Comparison of ENCODE assay signal across 12 mouse cellular contexts in the genomic region with DNA sequence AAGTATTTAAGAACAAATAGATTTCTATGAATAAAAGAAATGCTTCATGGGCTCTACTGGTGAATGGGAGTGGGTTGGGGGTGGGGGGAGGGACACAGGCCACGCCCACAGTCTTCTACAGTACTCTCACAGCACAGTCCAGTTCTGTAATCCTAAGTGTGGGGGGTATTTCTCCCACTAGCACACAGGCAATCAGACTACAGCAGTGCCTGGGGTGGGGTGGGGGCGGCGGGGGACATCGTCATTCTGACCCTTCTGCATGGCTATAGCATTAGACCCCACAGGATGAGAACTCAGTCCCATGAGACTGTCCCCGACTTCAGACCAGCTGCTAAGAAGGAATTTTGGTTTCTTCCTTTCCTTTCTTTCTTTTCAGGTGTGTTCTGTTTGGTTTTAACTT. TPM values are rescaled to one million over a fixed set of nuclear protein-coding genes. Genes with fewer than 3 reads are reported as not detected.
A peak's percentile ranks its signal among the peaks of the same experiment; 100 is the strongest.
DNase-seq lines count a peak whose midpoint lies in the region; ATAC-seq and TF ChIP-seq lines count a peak whose summit lies in the region.
"Had no signal": no experiment of that assay in that cellular context is flagged by ENCODE, and none has a peak within 500 bp of the region (broad histone marks: within the 10 kb centered on the region; RNA-seq: fewer than 3 reads in every experiment).

No protein-coding gene starts in this region.

- H3K9me3 ChIP-seq in heart, embryonic 12.5 days (replicated peaks) = no peaks in the 10 kb centered on the region
- no peaks in the 10 kb centered on the region for H3K9me3 ChIP-seq in CH12.LX (replicated peaks; ENCODE audit: low read length)
- no peaks in the 10 kb centered on the region for H3K9me3 ChIP-seq in embryonic facial prominence, embryonic 15.5 days (replicated peaks)
- no peaks in the 10 kb centered on the region for H3K9me3 ChIP-seq in midbrain, embryonic 15.5 days
- H3K9me3 ChIP-seq: G1E; intestine, embryonic 15.5 days; kidney, embryonic 15.5 days had no signal

- no peaks in the 10 kb centered on the region for H3K36me3 ChIP-seq in heart, embryonic 12.5 days
- peaks cover 0 to 15% of the 10 kb centered on the region in 2 experiments for H3K36me3 ChIP-seq in CH12.LX (replicated peaks in 1 of 2; ENCODE audit: control insufficient read depth in 1 of 2, insufficient read depth in 1 of 2, low read length in 1 of 2)
- no peaks in the 10 kb centered on the region for H3K36me3 ChIP-seq in embryonic facial prominence, embryonic 15.5 days
- no peaks in the 10 kb centered on the region for H3K36me3 ChIP-seq in midbrain, embryonic 15.5 days (replicated peaks)
- H3K36me3 ChIP-seq: G1E; intestine, embryonic 15.5 days; kidney, embryonic 15.5 days had no signal

- TF ChIP-seq POLR2A in CH12.LX (IDR thresholded peaks at IDR 0.05; ENCODE audit: low read depth, low read length) = no peak

- no peak for TF ChIP-seq EP300 in CH12.LX (IDR thresholded peaks at IDR 0.05; ENCODE audit: low read length)

- DNase-seq in heart, adult 11 months = no peak
- DNase-seq in CH12.LX (ENCODE audit: extremely low read depth) = no peak
- no peak for DNase-seq in kidney, postnatal 14 days
- no peak for DNase-seq in thymus, postnatal 36 days

- 0 out of 2 replicates have a peak, but pooled peaks cover 4% of the 10 kb centered on the region for H3K27me3 ChIP-seq in heart, embryonic 12.5 days (replicated peaks)
- no peaks in the 10 kb centered on the region for H3K27me3 ChIP-seq in CH12.LX (replicated peaks)
- H3K27me3 ChIP-seq in embryonic facial prominence, embryonic 15.5 days = no peaks in the 10 kb centered on the region
- no peaks in the 10 kb centered on the region for H3K27me3 ChIP-seq in midbrain, embryonic 15.5 days (replicated peaks)
- H3K27me3 ChIP-seq: intestine, embryonic 15.5 days; kidney, embryonic 15.5 days had no signal

- no peak overlapping the region for H3K4me3 ChIP-seq in heart, embryonic 12.5 days
- no peak overlapping the region for H3K4me3 ChIP-seq in CH12.LX (replicated peaks in 1 of 3; ENCODE audit: low read depth in 2 of 3, low read length in 2 of 3, poor library complexity in 1 of 3)
- H3K4me3 ChIP-seq in embryonic facial prominence, embryonic 15.5 days (replicated peaks) = no peak overlapping the region
- no peak overlapping the region for H3K4me3 ChIP-seq in midbrain, embryonic 15.5 days
- H3K4me3 ChIP-seq: heart, adult 2 months; intestine, embryonic 15.5 days; kidney, embryonic 15.5 days had no signal

- no peaks in the 10 kb centered on the region; the same call in 1 of the 2 replicates for H3K79me2 ChIP-seq in CH12.LX (replicated peaks; ENCODE audit: control insufficient read depth, extremely low read depth, insufficient read depth, poor library complexity, severe bottlenecking)

- in situ Hi-C loops in CH12.LX (cut with MboI; ENCODE audit: low pct_ligation_motif_present, low pct_unique_long_range_greater_than_20kb, low sequenced_read_pairs) = loop anchor here (5.0 to 10.0 kb wide), 3 partner anchors 32 to 195 kb away; no protein-coding TSS in a partner anchor

- dilution Hi-C loops in CH12.LX (cut with MboI; ENCODE audit: extremely low pct_ligation_motif_present, extremely low pct_unique_long_range_greater_than_20kb, low sequenced_read_pairs) = no loop called here

- TF ChIP-seq RAD21 in CH12.LX (IDR thresholded peaks at IDR 0.05; ENCODE audit: low read depth, low read length) = no peak

- TF ChIP-seq CTCF in CH12.LX (conservative IDR thresholded peaks at IDR 0.05 in 1 of 2, IDR thresholded peaks at IDR 0.05 in 1 of 2; ENCODE audit: low read depth in 2 of 2, low read length in 2 of 2) = no peak

- H3K4me2 ChIP-seq in heart, embryonic 12.5 days = 0 out of 2 replicates have a peak overlapping the region, but pooled peaks have one; percentile 45
- peak overlapping the region; percentile 73 for H3K4me2 ChIP-seq in CH12.LX (ENCODE audit: insufficient read depth, low read depth, poor library complexity, severe bottlenecking)
- H3K4me2 ChIP-seq in embryonic facial prominence, embryonic 15.5 days (replicated peaks) = no peak overlapping the region
- H3K4me2 ChIP-seq in midbrain, embryonic 15.5 days = no peak overlapping the region
- H3K4me2 ChIP-seq: intestine, embryonic 15.5 days had no signal

- H3K9ac ChIP-seq in heart, embryonic 12.5 days = no peak overlapping the region
- H3K9ac ChIP-seq in CH12.LX (ENCODE audit: insufficient read depth, low read depth) = 0 out of 2 replicates have a peak overlapping the region, but pooled peaks have one; percentile 6
- no peak overlapping the region for H3K9ac ChIP-seq in embryonic facial prominence, embryonic 15.5 days
- H3K9ac ChIP-seq in midbrain, embryonic 15.5 days = no peak overlapping the region
- H3K9ac ChIP-seq: intestine, embryonic 15.5 days; kidney, embryonic 15.5 days had no signal

- ATAC-seq in heart, embryonic 12.5 days (ENCODE audit: insufficient number of reproducible peaks, low FRiP score) = no peak
- 0 out of 2 replicates have a peak, but pooled peaks have one; percentile 22 for ATAC-seq in embryonic facial prominence, embryonic 15.5 days (ENCODE audit: insufficient number of reproducible peaks, low FRiP score, low TSS enrichment, low read depth)
- peak; percentile 48; the same call in 1 of the 2 replicates for ATAC-seq in midbrain, embryonic 15.5 days (replicated peaks)
- ATAC-seq: intestine, embryonic 15.5 days had no signal

- WGBS in heart, embryonic 12.5 days = 74% methylated on average over 5 of the region's 5 CpGs
- 85% methylated on average over 5 of the region's 5 CpGs for WGBS in embryonic facial prominence, embryonic 15.5 days
- WGBS in midbrain, embryonic 15.5 days = 81% methylated on average over 5 of the region's 5 CpGs

- no peak overlapping the region for H3K27ac ChIP-seq in heart, embryonic 12.5 days (ENCODE audit: poor library complexity, severe bottlenecking)
- H3K27ac ChIP-seq in CH12.LX (ENCODE audit: insufficient read depth, low read depth) = no peak overlapping the region
- no peak overlapping the region for H3K27ac ChIP-seq in embryonic facial prominence, embryonic 15.5 days (replicated peaks)
- H3K27ac ChIP-seq in midbrain, embryonic 15.5 days = peak overlapping the region; percentile 45; the same call in 1 of the 2 replicates
- H3K27ac ChIP-seq: heart, adult 2 months; intestine, embryonic 15.5 days; kidney, embryonic 15.5 days had no signal

- peaks cover 6% of the 10 kb centered on the region for H3K4me1 ChIP-seq in heart, embryonic 12.5 days (replicated peaks)
- peaks cover 31 to 73% of the 10 kb centered on the region in 2 experiments for H3K4me1 ChIP-seq in CH12.LX (ENCODE audit: control insufficient read depth in 1 of 2, insufficient read depth in 2 of 2)
- H3K4me1 ChIP-seq in embryonic facial prominence, embryonic 15.5 days = peaks cover 4% of the 10 kb centered on the region; the same call in 1 of the 2 replicates
- H3K4me1 ChIP-seq in midbrain, embryonic 15.5 days = peaks cover 17% of the 10 kb centered on the region

TF ChIP-seq in CH12.LX, 34 proteins besides CTCF, POLR2A, EP300 and RAD21:
- TF ChIP-seq CHD1 (IDR thresholded peaks at IDR 0.05; ENCODE audit: low read depth, low read length) = no peak
- no peak for TF ChIP-seq ZMIZ1 (IDR thresholded peaks at IDR 0.05; ENCODE audit: low read depth, low read length)
- no peak for TF ChIP-seq ETS1 (conservative IDR thresholded peaks at IDR 0.05; ENCODE audit: low read depth, low read length)
- 0 out of 2 replicates have a peak, but pooled peaks have one; percentile 9 for TF ChIP-seq CHD2 (IDR thresholded peaks at IDR 0.05; ENCODE audit: low read length)
- no peak for TF ChIP-seq NRF1 (IDR thresholded peaks at IDR 0.05; ENCODE audit: low read depth, low read length)

RNA-seq across cellular contexts. Expression of a gene that starts 2.0 kb away (rescaled TPM):
- polyA plus RNA-seq in heart, embryonic 12.5 days (2016; fragmentation: Nextera tagmentation; extraction: Ambion mirVana) = 0.23 TPM in 1 of 2 replicates, not detected in the other
- total RNA-seq in CH12.LX (2012; rRNA removed) = 12.3 and 18.6 TPM in 2 replicates
- 19.1 and 21.7 TPM in 2 replicates for total RNA-seq in CH12.LX (2014; rRNA removed)
- polyA plus RNA-seq in CH12.LX (2012; ENCODE audit: insufficient read length, low read depth) = 30.6 and 33.8 TPM in 2 replicates
- polyA plus RNA-seq in embryonic facial prominence, embryonic 15.5 days (2015; fragmentation: Nextera tagmentation; extraction: Ambion mirVana) = 1.1 and 1.6 TPM in 2 replicates
- polyA plus RNA-seq in midbrain, embryonic 15.5 days (2015; fragmentation: Nextera tagmentation; extraction: Ambion mirVana) = 0.29 TPM in 1 of 2 replicates, not detected in the other
- total RNA-seq: layer of hippocampus, postnatal 25 days had no signal

Comparison
In these comparisons a context has a peak if more than half of its experiments do, and no peak if none do; other contexts are left out.
1. H3K4me2 ChIP-seq: peak in heart, embryonic 12.5 days (single experiment) and CH12.LX (single experiment); none in embryonic facial prominence, embryonic 15.5 days (single experiment) and midbrain, embryonic 15.5 days (single experiment).
2. RNA of a gene that starts 2.0 kb away (polyA plus RNA-seq): 30.6 to 33.8 TPM in CH12.LX; 1.1 to 1.6 TPM in embryonic facial prominence, embryonic 15.5 days, 0.23 TPM in heart, embryonic 12.5 days and 0.29 TPM in midbrain, embryonic 15.5 days; every median in the first group is over 10 times any median in the second.